Mouse (Mus musculus) telencephalon, adult 2 months (tissue): ENCODE measurements around the gene Fkbp2.

Source experiments
- DNase-seq: peaks from one replicate; pipeline ENCODE4 v3.0.0-alpha.2; 2011; ENCODE audit warnings: low read depth, low spot score

The Fkbp2 gene

DNA sequence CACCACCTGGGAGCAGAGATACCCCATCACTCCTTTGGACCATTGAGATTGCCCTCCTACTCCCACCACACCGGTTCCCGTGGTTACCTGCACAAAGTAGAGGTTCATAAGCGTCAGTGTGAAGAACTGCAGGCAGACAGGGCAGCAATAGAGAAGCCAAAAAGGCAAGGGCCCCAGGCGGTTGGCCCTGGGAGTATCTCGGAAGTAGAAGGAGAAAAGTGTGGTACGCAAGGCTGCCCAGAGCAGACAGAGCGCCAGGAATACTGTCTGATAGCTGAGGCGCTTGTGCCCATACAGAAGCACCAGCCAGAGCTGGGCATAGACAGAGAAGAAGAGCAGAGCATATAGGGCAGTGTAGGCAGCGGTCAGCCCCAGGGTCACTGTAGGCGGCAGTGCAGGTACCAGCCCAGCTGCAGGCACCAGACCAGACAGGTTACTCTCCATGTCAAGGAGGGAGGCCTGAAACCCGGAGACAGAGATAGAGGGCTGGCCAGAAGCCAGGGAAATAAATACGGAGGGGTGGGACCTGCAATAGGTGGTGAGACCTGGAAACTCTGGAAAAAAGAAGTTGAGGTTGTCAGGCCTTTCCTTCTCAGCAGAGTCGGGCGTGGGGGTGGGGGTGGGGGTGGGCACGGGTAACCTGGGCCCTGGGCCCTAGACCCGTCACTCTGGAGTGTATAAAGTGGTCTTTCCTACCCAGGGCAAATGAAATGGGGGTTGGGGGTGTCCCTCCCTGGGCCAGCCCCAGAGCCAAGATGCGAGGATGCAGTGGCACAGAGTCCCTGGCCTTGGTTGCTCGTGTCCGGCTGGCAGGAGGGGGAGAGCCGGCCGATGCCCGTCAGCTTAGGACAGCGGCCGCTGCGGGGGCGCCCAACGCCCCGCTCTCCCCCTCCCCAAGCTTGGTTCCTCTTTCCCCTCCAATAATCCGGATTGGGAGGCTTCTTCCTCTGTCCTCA is 39.6 kb downstream of the Fkbp2 start:
- no peak for DNase-seq

DNA sequence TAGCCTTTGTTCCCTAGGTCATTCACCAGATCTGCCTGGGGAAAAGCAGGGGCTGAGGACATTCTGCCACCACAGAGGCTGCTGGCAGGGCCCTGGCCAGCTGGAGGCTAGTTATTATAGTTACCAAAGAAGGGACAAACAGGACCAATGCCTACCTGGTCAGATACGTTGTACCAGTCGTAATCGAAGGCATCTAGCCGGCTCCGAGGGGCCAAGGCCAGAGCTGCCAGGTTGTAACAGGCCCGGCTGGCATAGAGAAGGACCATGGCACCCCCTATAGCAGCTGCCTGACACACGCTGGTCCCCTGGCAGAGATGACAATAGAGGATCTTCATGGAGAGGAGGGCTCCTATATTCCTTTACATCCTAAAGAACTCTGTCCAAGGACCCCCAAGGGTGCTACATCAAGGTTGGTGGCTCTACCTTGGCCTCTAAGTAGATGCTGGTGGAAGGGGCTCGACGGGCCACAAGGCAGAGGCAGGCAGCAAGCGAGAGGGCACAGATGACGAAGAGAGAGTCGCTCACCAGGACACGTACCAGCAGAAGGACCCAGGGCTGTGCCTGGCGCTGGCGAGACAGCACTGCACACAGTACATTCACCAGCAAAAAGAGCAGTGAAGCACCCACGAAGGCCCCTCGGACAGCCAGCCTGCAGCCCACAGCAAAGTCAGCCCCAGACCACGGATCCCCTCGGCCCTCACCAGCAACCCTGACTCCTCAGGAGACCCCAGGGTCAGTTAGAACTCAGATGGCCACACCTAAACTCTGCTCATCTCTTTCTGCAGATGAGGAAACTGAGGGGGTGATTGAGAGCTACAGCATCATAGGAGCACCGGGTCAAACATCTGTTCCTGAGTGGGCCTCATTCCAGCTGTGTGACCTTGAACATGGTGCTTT is 40.9 kb downstream of the Fkbp2 start:
- no peak for DNase-seq

DNA sequence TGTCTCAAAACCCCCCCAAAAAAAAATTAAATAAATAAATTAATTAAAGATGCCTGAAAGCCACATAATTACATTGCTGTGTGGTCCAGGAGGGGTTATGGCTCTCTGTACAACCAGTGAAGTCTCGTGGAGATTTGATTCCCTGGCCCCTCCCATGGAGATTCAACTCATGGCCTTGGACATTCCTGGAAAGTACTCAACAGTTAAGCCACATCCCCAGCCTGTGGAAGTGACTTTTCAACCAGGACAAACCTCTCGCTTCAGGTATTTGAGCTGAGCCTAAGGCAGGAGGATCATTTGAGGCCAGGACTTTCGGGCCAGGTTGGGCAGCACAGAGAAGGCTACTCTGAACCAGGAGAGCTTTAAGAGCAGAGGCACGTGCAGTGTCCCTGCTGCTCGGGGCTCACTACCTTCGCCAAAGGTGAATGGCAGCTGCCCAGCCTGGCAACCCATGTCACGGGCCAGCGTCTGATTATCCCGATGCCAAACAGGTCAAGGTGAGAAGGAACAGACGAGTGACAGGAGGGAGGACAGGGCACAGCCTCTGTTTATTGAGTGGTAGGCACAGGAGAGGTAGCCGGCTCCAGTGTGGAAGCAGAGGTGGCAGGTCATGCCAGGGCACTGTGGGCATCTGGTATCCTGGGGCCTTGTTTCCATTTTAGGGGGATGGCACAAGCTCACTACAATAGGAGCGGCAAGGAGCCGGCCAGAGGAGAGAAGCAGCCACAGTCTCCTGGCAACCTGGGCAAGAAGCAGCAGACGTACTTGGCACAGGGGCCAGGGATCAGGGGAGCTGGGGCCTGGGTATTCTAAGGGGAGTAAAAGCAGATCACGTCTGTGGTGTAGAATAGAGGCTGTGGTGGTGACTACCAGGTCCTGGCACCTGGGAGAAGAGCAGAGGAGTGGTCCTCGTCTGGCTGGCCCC is 42.5 kb downstream of the Fkbp2 start:
- DNase-seq = no peak

DNA sequence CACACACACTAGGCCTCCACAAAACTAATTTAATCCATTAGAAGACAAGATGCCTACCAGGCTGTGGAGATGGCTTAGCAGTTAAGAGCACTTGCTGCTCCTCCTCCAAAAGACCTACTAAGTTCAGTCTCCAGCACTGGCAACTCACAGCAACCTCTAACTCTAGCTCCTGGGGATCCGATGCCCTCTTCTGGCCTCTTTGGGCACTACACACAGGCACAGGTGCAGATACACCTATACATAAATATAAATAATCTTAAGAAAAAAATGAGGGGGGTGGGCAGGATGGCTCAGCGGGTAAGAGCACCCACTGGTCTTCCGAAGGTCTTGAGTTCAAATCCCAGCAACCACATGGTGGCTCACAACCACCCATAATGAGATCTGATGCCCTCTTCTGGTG is 44.0 kb downstream of the Fkbp2 start:
- DNase-seq = no peak

- no peak for DNase-seq
These were observed 45.9 kb downstream of the Fkbp2 start, which contains the start of gene Kcnk4 for GRCm38 (mm10) chr19:6934195-6934977. Gene Kcnk4 (minus strand): TSS chr19:6934515.

- DNase-seq = no peak
These were observed 46.7 kb downstream of the Fkbp2 start for GRCm38 (mm10) chr19:6933436-6934194.

GRCm38 (mm10) chr19:6933102-6933435 is 47.2 kb downstream of the Fkbp2 start:
- no peak for DNase-seq

DNA sequence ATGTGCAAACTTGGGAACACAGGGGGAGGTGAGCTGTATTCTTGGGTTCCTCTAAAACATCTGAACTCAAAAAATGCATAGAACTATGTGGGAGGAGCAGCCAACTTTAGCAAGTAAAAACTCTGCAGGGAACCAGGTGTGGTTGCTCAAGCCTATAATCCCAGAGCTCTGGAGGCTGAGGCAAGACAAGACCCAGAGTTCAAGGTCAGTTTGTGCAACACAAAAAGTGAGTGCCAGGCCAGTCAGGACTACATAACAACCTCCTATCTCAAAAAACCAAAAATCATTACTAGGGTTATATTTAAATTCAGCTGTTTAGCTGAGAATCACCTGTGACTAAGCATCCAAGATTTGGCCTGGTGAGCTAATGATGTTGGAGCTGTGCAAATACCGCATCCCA is 48.3 kb downstream of the Fkbp2 start:
- no peak for DNase-seq

GRCm38 (mm10) chr19:6931002-6931401 is 49.3 kb downstream of the Fkbp2 start:
- DNase-seq = no peak

- DNase-seq = no peak
These were observed 52.2 kb downstream of the Fkbp2 start for GRCm38 (mm10) chr19:6928080-6928479.
